Mouse (Mus musculus) lung, embryonic 14.5 days (tissue): ENCODE measurements around the gene Cep350. TPM values are rescaled to one million over a fixed set of nuclear protein-coding genes. Genes with fewer than 3 reads are reported as not detected.
A peak's percentile ranks its signal among the peaks of the same experiment; 100 is the strongest.

Experiments
- ATAC-seq: fragments of 200-750 bp; cut with Nextera tagmentation; 2 replicates; pipeline ENCODE4 v1.8.0; 2017; ENCODE audit warnings: mild to moderate bottlenecking, moderate TSS enrichment, moderate library complexity; ENCODE audit not compliant: insufficient read depth
- DNase-seq: peaks from one replicate; pipeline ENCODE4 v3.0.0-alpha.2; 2015
- H3K27ac ChIP-seq: fragments of 300-500 bp; sonication (generic); 2 replicates; pipeline ENCODE4 v1.5.1; 2014; ENCODE audit warnings: low read depth, mild to moderate bottlenecking, moderate library complexity
- H3K27me3 ChIP-seq: fragments of 300-500 bp; sonication (generic); 2 replicates; pipeline ENCODE4 v1.6.1; 2014; ENCODE audit warnings: low read length, control low read depth; ENCODE audit not compliant: insufficient read depth
- H3K36me3 ChIP-seq: fragments of 300-500 bp; sonication (generic); 2 replicates; pipeline ENCODE4 v1.6.1; 2014; ENCODE audit warnings: control low read depth; ENCODE audit not compliant: insufficient read depth
- H3K4me1 ChIP-seq: fragments of 300-500 bp; sonication (generic); 2 replicates; pipeline ENCODE4 v1.6.1; 2014; ENCODE audit warnings: antibody characterized with exemption, control low read depth; ENCODE audit not compliant: insufficient read depth
- H3K4me2 ChIP-seq: fragments of 300-500 bp; sonication (generic); 2 replicates; pipeline ENCODE4 v1.6.1; 2014; ENCODE audit warnings: mild to moderate bottlenecking
- H3K4me3 ChIP-seq: fragments of 300-500 bp; sonication (generic); 2 replicates; pipeline ENCODE4 v1.5.1; 2014; ENCODE audit warnings: low read depth, low read length
- H3K9ac ChIP-seq: fragments of 300-500 bp; sonication (generic); 2 replicates; pipeline ENCODE4 v1.6.1; 2014
- H3K9me3 ChIP-seq: fragments of 300-500 bp; sonication (generic); 2 replicates; pipeline ENCODE4 v1.6.1; 2016; ENCODE audit warnings: low read depth, low read length, control low read depth
- CTCF ChIP-seq: IDR thresholded peaks from 2 replicates; pipeline ENCODE4 v1.5.1; 2016; ENCODE audit warnings: antibody characterized with exemption, low read depth
- WGBS: fragments of 180-500 bp; shearing (Covaris S2); extraction: QIAGEN DNeasy Blood & Tissue Kit; methylation state at CpG from one replicate; pipeline ENCODE4 v1.1.7; 2014; 5-methylcytosine and 5-hydroxymethylcytosine counted together
- polyA plus RNA-seq: library from polyadenylated mRNA; unstranded; fragments of >200 nt; fragmentation: Nextera tagmentation; extraction: Ambion mirVana; gene quantifications from 2 replicates; pipeline ENCODE4 v1.2.1, GENCODE M21; 2014

The Cep350 gene
- polyA plus RNA-seq, 1 experiment from 2014 or later, result 12.8 TPM

GRCm38 (mm10) chr1:155797425-155797824 is 175.6 kb downstream of the Cep350 start:
- Histone ChIP-seq H3K36me3 (peaks cover 44% of the 10 kb centered on the region), H3K4me3 (no peak overlapping the region), H3K27me3 (no peaks in the 10 kb centered on the region), H3K4me1 (peaks cover 3% of the 10 kb centered on the region; the same call in 1 of the 2 replicates), H3K9me3 (no peaks in the 10 kb centered on the region), H3K4me2 (no peak overlapping the region), H3K9ac (no peak overlapping the region), H3K27ac (no peak overlapping the region)
- no peak for ATAC-seq
- no peak for TF ChIP-seq CTCF
- DNase-seq, result peak; percentile 57
- 56% methylated on average over 4 of the region's 4 CpGs for WGBS

GRCm38 (mm10) chr1:155796757-155797405 is 176.2 kb downstream of the Cep350 start:
- 52% methylated on average over 11 of the region's 11 CpGs for WGBS
- ATAC-seq, result no peak; the same call in 1 of the 2 replicates
- Histone ChIP-seq H3K9me3 (no peaks in the 10 kb centered on the region), H3K27me3 (no peaks in the 10 kb centered on the region), H3K9ac (no peak overlapping the region), H3K36me3 (peaks cover 48% of the 10 kb centered on the region), H3K4me2 (no peak overlapping the region), H3K4me3 (no peak overlapping the region), H3K4me1 (peaks cover 3% of the 10 kb centered on the region; the same call in 1 of the 2 replicates), H3K27ac (no peak overlapping the region)
- TF ChIP-seq CTCF, result no peak
- DNase-seq, result peak; percentile 24

GRCm38 (mm10) chr1:155795791-155796233 is 177.2 kb downstream of the Cep350 start:
- WGBS, result 88% methylated on average over 5 of the region's 5 CpGs
- DNase-seq (no peak), ATAC-seq (no peak)

More at GRCm38 (mm10) chr1:155795791-155796233, 177.2 kb downstream of the Cep350 start:
- H3K9me3 ChIP-seq, result no peaks in the 10 kb centered on the region
- no peak overlapping the region for H3K4me2 ChIP-seq
- H3K4me1 ChIP-seq, result peaks cover 3% of the 10 kb centered on the region; the same call in 1 of the 2 replicates
- TF ChIP-seq CTCF, result no peak
- no peak overlapping the region for H3K9ac ChIP-seq
- H3K36me3 ChIP-seq, result peaks cover 52% of the 10 kb centered on the region
- H3K27ac ChIP-seq, result no peak overlapping the region
- no peak overlapping the region for H3K4me3 ChIP-seq
- no peaks in the 10 kb centered on the region for H3K27me3 ChIP-seq

Other genes starting within 250 kb of the Cep350 start
- 0.05 TPM in 1 of 2 replicates, not detected in the other for gene Lhx4, start 221.6 kb downstream of the Cep350 start, polyA plus RNA-seq
- 18.2 and 19.7 TPM in 2 replicates for gene Qsox1, start 160.4 kb downstream of the Cep350 start, polyA plus RNA-seq
- gene Tor1aip2, start 62.1 kb upstream of the Cep350 start, polyA plus RNA-seq, result 119 and 121 TPM in 2 replicates
- gene Tor1aip1, start 63.2 kb upstream of the Cep350 start, polyA plus RNA-seq, result 45.9 and 47.6 TPM in 2 replicates
- 1.0 and 1.2 TPM in 2 replicates for gene Fam163a, start 231.8 kb upstream of the Cep350 start, polyA plus RNA-seq